Mouse (Mus musculus) hindbrain, postnatal 0 days (tissue): ENCODE measurements around the gene Nsun7. TPM values are rescaled to one million over a fixed set of nuclear protein-coding genes. Genes with fewer than 3 reads are reported as not detected.

Source experiments
- ATAC-seq: fragments of 200-750 bp; cut with Nextera tagmentation; 2 replicates; pipeline ENCODE4 v1.8.0; 2017; ENCODE audit warnings: mild to moderate bottlenecking, moderate TSS enrichment, moderate library complexity
- DNase-seq: peaks from one replicate; pipeline ENCODE4 v3.0.0-alpha.2; 2015; ENCODE audit warnings: low spot score
- H3K27ac ChIP-seq: fragments of 300-500 bp; sonication (generic); 2 replicates; pipeline ENCODE4 v1.5.1; 2014; ENCODE audit warnings: mild to moderate bottlenecking
- H3K27me3 ChIP-seq: fragments of 300-500 bp; sonication (generic); 2 replicates; pipeline ENCODE4 v1.6.1; 2014; ENCODE audit warnings: low read length, mixed read lengths; ENCODE audit not compliant: insufficient read depth
- H3K36me3 ChIP-seq: fragments of 300-500 bp; sonication (generic); 2 replicates; pipeline ENCODE4 v1.6.1; 2014; ENCODE audit warnings: low read length, mixed read lengths; ENCODE audit not compliant: insufficient read depth
- H3K4me1 ChIP-seq: fragments of 300-500 bp; sonication (generic); 2 replicates; pipeline ENCODE4 v1.6.1; 2014; ENCODE audit warnings: antibody characterized with exemption, low read length, mixed read lengths; ENCODE audit not compliant: insufficient read depth
- H3K4me2 ChIP-seq: fragments of 300-500 bp; sonication (generic); 2 replicates; pipeline ENCODE4 v1.6.1; 2014; ENCODE audit warnings: low read depth, mild to moderate bottlenecking, low read length, moderate library complexity, mixed read lengths
- H3K4me3 ChIP-seq: fragments of 300-500 bp; sonication (generic); 2 replicates; pipeline ENCODE4 v1.5.1; 2014; ENCODE audit warnings: low read length
- H3K9ac ChIP-seq: fragments of 300-500 bp; sonication (generic); replicated peaks from 2 replicates; pipeline ENCODE4 v1.6.1; 2014; ENCODE audit warnings: mild to moderate bottlenecking, low read length, moderate library complexity, mixed read lengths
- H3K9me3 ChIP-seq: fragments of 300-500 bp; sonication (generic); 2 replicates; pipeline ENCODE4 v1.6.1; 2016; ENCODE audit warnings: low read length, mixed read lengths
- CTCF ChIP-seq: IDR thresholded peaks from 2 replicates; pipeline ENCODE4 v1.5.1; 2016; ENCODE audit warnings: antibody characterized with exemption, control low read depth, low read depth
- WGBS: fragments of 180-500 bp; shearing (Covaris S2); extraction: QIAGEN DNeasy Blood & Tissue Kit; methylation state at CpG from one replicate; pipeline ENCODE4 v1.1.7; 2014; 5-methylcytosine and 5-hydroxymethylcytosine counted together
- polyA plus RNA-seq: library from polyadenylated mRNA; unstranded; fragments of >200 nt; fragmentation: Nextera tagmentation; extraction: Ambion mirVana; gene quantifications from 2 replicates; pipeline ENCODE4 v1.2.1, GENCODE M21; 2015
- total RNA-seq: library from RNA; depleted of rRNA; stranded (reverse); fragments of >200 nt; gene quantifications from 2 replicates; pipeline ENCODE4 v1.2.3, GENCODE M21; 2014

The Nsun7 gene
- total and polyA plus RNA-seq, 2 experiments from 2014 or later = 3.0 to 3.7 TPM

GRCm38 (mm10) chr5:66310328-66310727 is 50.6 kb downstream of the Nsun7 start:
- Histone ChIP-seq H3K4me1 (no peaks in the 10 kb centered on the region), H3K27me3 (no peaks in the 10 kb centered on the region), H3K9ac (no peak overlapping the region), H3K9me3 (no peaks in the 10 kb centered on the region), H3K27ac (no peak overlapping the region), H3K4me3 (no peak overlapping the region), H3K36me3 (peaks cover 6% of the 10 kb centered on the region; the same call in 1 of the 2 replicates), H3K4me2 (no peak overlapping the region)
- ATAC-seq = no peak
- DNase-seq = no peak
- TF ChIP-seq CTCF = no peak
- WGBS = 41% methylated on average over 9 of the region's 9 CpGs

GRCm38 (mm10) chr5:66310806-66311205 is 51.1 kb downstream of the Nsun7 start:
- 85% methylated on average over 11 of the region's 11 CpGs for WGBS
- no peak overlapping the region for H3K4me3 ChIP-seq
- no peaks in the 10 kb centered on the region for H3K4me1 ChIP-seq
- H3K4me2 ChIP-seq = no peak overlapping the region
- DNase-seq = no peak
- H3K27me3 ChIP-seq = no peaks in the 10 kb centered on the region
- peaks cover 6% of the 10 kb centered on the region; the same call in 1 of the 2 replicates for H3K36me3 ChIP-seq
- no peak overlapping the region for H3K27ac ChIP-seq
- no peaks in the 10 kb centered on the region for H3K9me3 ChIP-seq
- no peak for TF ChIP-seq CTCF
- H3K9ac ChIP-seq = no peak overlapping the region
- no peak for ATAC-seq

- H3K27ac ChIP-seq = no peak overlapping the region; the same call in 1 of the 2 replicates
- H3K4me2 ChIP-seq = no peak overlapping the region
- no peak overlapping the region for H3K9ac ChIP-seq
- DNase-seq = no peak
- no peak for TF ChIP-seq CTCF
- H3K4me1 ChIP-seq = no peaks in the 10 kb centered on the region
- no peaks in the 10 kb centered on the region for H3K27me3 ChIP-seq
- H3K9me3 ChIP-seq = no peaks in the 10 kb centered on the region
- no peak overlapping the region for H3K4me3 ChIP-seq
- 86% methylated on average over 5 of the region's 5 CpGs for WGBS
- ATAC-seq = no peak
- no peaks in the 10 kb centered on the region for H3K36me3 ChIP-seq
Measured at GRCm38 (mm10) chr5:66315791-66316190, 56.1 kb downstream of the Nsun7 start.

GRCm38 (mm10) chr5:66319341-66319740 is 59.6 kb downstream of the Nsun7 start:
- H3K36me3 ChIP-seq = no peaks in the 10 kb centered on the region
- ATAC-seq (peak; percentile 57), DNase-seq (peak; percentile 61)
- 60% methylated on average over 6 of the region's 6 CpGs for WGBS
- H3K4me1 ChIP-seq = peaks cover 3% of the 10 kb centered on the region; the same call in 1 of the 2 replicates
- H3K4me3 ChIP-seq = no peak overlapping the region
- H3K9ac ChIP-seq = no peak overlapping the region
- TF ChIP-seq CTCF = peak; percentile 64
- H3K27me3 ChIP-seq = no peaks in the 10 kb centered on the region
- H3K4me2 ChIP-seq = peak overlapping the region; percentile 24
- no peaks in the 10 kb centered on the region for H3K9me3 ChIP-seq
- peak overlapping the region; percentile 46 for H3K27ac ChIP-seq

- DNase-seq = no peak
- Histone ChIP-seq H3K36me3 (no peaks in the 10 kb centered on the region), H3K4me1 (peaks cover 4% of the 10 kb centered on the region; the same call in 1 of the 2 replicates), H3K27ac (peak overlapping the region; percentile 46), H3K9me3 (no peaks in the 10 kb centered on the region), H3K27me3 (no peaks in the 10 kb centered on the region), H3K4me3 (no peak overlapping the region), H3K4me2 (peak overlapping the region; percentile 24), H3K9ac (no peak overlapping the region; the same call in 1 of the 2 replicates)
- WGBS = 11% methylated on average over 14 of the region's 14 CpGs
- no peak for TF ChIP-seq CTCF
- no peak; the same call in 1 of the 2 replicates for ATAC-seq
Measured at GRCm38 (mm10) chr5:66319827-66320404, 60.2 kb downstream of the Nsun7 start.

GRCm38 (mm10) chr5:66323131-66323530 is 63.4 kb downstream of the Nsun7 start:
- WGBS = 77% methylated on average over 4 of the region's 4 CpGs
- no peak for DNase-seq

GRCm38 (mm10) chr5:66323603-66324002 is 63.9 kb downstream of the Nsun7 start:
- H3K9me3 ChIP-seq = no peaks in the 10 kb centered on the region
- H3K9ac ChIP-seq = no peak overlapping the region
- DNase-seq = no peak
- TF ChIP-seq CTCF = no peak
- H3K4me3 ChIP-seq = no peak overlapping the region
- 64% methylated on average over 11 of the region's 11 CpGs for whole genome bisulfite sequencing
- no peak overlapping the region for H3K27ac ChIP-seq
- ATAC-seq = no peak
- H3K4me1 ChIP-seq = peaks cover 4% of the 10 kb centered on the region; the same call in 1 of the 2 replicates
- no peak overlapping the region for H3K4me2 ChIP-seq
- H3K36me3 ChIP-seq = no peaks in the 10 kb centered on the region
- no peaks in the 10 kb centered on the region for H3K27me3 ChIP-seq

More at GRCm38 (mm10) chr5:66323131-66323530, 63.4 kb downstream of the Nsun7 start:
- Histone ChIP-seq H3K9me3 (no peaks in the 10 kb centered on the region), H3K4me3 (no peak overlapping the region), H3K36me3 (no peaks in the 10 kb centered on the region), H3K9ac (no peak overlapping the region), H3K4me2 (no peak overlapping the region), H3K27me3 (no peaks in the 10 kb centered on the region), H3K4me1 (peaks cover 4% of the 10 kb centered on the region; the same call in 1 of the 2 replicates), H3K27ac (no peak overlapping the region)
- ATAC-seq = no peak
- no peak for TF ChIP-seq CTCF
